Mouse (Mus musculus) limb, embryonic 12.5 days (tissue): ENCODE results near the gene Lin37. TPM values are rescaled to one million over a fixed set of nuclear protein-coding genes. Genes with fewer than 3 reads are reported as not detected.

Experiments used
- ATAC-seq: fragments of 200-750 bp; cut with Nextera tagmentation; 2 replicates; pipeline ENCODE4 v1.8.0; 2017; ENCODE audit warnings: low read depth, moderate TSS enrichment; ENCODE audit not compliant: insufficient number of reproducible peaks, insufficient read depth, low FRiP score, low TSS enrichment
- H3K27ac ChIP-seq: fragments of 300-500 bp; sonication (generic); 2 replicates; pipeline ENCODE4 v1.5.1; 2016; ENCODE audit warnings: mild to moderate bottlenecking, moderate library complexity
- H3K27me3 ChIP-seq: fragments of 300-500 bp; sonication (generic); 2 replicates; pipeline ENCODE4 v1.6.1; 2016; ENCODE audit warnings: mild to moderate bottlenecking, moderate library complexity
- H3K36me3 ChIP-seq: fragments of 300-500 bp; sonication (generic); 2 replicates; pipeline ENCODE4 v1.6.1; 2016; ENCODE audit warnings: mild to moderate bottlenecking, moderate library complexity
- H3K4me1 ChIP-seq: fragments of 300-500 bp; sonication (generic); replicated peaks from 2 replicates; pipeline ENCODE4 v1.6.1; 2016
- H3K4me2 ChIP-seq: fragments of 300-500 bp; sonication (generic); 2 replicates; pipeline ENCODE4 v1.6.1; 2016; ENCODE audit warnings: mild to moderate bottlenecking, moderate library complexity
- H3K4me3 ChIP-seq: fragments of 300-500 bp; sonication (generic); replicated peaks from 2 replicates; pipeline ENCODE4 v1.5.1; 2016; ENCODE audit warnings: mild to moderate bottlenecking
- H3K9ac ChIP-seq: fragments of 300-500 bp; sonication (generic); replicated peaks from 2 replicates; pipeline ENCODE4 v1.6.1; 2016; ENCODE audit warnings: mild to moderate bottlenecking, moderate library complexity
- H3K9me3 ChIP-seq: fragments of 300-500 bp; sonication (generic); 2 replicates; pipeline ENCODE4 v1.6.1; 2016; ENCODE audit warnings: mild to moderate bottlenecking, moderate library complexity
- WGBS: fragments of 180-500 bp; shearing (Covaris S2); methylation state at CpG from one replicate; pipeline ENCODE4 v1.1.7; 2016; 5-methylcytosine and 5-hydroxymethylcytosine counted together
- polyA plus RNA-seq: library from polyadenylated mRNA; unstranded; fragments of >200 nt; fragmentation: Nextera tagmentation; extraction: Ambion mirVana; gene quantifications from 2 replicates; pipeline ENCODE4 v1.2.1, GENCODE M21; 2016

Gene Lin37
- polyA plus RNA-seq, 1 experiment from 2014 or later: 51.5 TPM

DNA sequence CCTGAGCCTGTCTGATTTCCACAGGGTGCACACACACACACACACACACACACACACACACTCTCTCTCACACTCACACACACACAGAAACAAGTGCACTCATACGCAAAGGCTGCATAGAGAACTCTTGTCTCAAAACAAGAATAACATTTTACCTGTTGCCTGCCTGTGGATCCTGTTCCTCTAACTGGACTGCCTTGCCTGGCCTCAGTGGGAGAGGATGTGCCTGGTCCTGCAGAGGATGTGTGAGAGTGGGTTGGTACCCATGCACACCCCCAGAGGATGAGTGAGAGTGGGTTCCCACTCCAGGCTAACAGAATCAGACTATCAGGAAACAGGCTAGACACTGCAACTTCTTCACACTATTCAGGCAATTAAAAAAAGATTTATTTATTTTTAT, 9.0 kb downstream of the Lin37 start:
- H3K4me3 ChIP-seq: no peak overlapping the region
- peaks cover 13% of the 10 kb centered on the region for H3K4me1 ChIP-seq
- H3K9ac ChIP-seq: no peak overlapping the region
- H3K9me3 ChIP-seq: no peaks in the 10 kb centered on the region
- H3K36me3 ChIP-seq: peaks cover 48% of the 10 kb centered on the region
- ATAC-seq: no peak
- 89% methylated on average over 1 of the region's 1 CpGs for WGBS
- 0 out of 2 replicates have a peak overlapping the region, but pooled peaks have one; percentile 4 for H3K27ac ChIP-seq
- no peaks in the 10 kb centered on the region for H3K27me3 ChIP-seq
- no peak overlapping the region for H3K4me2 ChIP-seq

DNA sequence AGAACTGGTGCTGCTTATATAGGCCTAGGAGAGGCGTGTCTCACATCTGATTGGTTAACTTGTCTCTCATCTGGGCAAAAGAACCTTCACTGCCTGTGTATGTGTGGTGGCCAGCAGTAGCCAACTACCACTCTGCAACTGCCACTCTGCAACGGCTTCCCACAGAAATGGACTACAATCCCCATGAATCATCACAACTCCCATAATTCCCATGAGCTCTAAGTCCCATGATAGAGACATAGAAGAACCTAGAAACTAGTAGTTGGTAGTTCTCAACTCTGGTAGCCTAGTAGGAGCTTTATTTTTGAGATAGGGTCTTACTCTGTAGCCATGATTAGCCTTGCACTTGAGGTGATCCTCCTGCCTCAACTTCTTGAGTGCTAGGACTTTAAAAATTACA, 9.8 kb downstream of the Lin37 start:
- ATAC-seq: no peak
- Histone ChIP-seq H3K27ac (no peak overlapping the region), H3K9ac (no peak overlapping the region), H3K9me3 (no peaks in the 10 kb centered on the region), H3K4me2 (no peak overlapping the region), H3K36me3 (peaks cover 46% of the 10 kb centered on the region), H3K4me3 (no peak overlapping the region), H3K4me1 (peaks cover 13% of the 10 kb centered on the region), H3K27me3 (no peaks in the 10 kb centered on the region)
- 96% methylated on average over 2 of the region's 2 CpGs for WGBS

DNA sequence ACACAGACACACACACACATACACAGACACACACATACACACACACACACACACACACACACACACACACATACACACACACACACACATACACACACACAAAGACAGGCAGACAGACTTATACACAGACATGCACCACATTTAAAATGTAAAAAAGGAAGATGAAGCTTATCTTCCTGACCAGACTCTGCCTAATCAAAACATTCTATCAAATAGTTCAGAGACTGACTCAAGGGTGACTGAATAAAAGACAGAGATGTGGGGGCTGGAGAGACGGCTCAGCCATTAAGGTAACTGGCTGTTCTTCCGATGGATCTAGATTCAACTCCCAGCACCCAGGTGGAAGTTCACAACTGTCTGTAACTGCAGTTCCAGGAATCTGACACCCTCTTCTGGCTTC, 15.3 kb downstream of the Lin37 start:
- Histone ChIP-seq H3K27ac (no peak overlapping the region), H3K9me3 (no peaks in the 10 kb centered on the region), H3K36me3 (peaks cover 81% of the 10 kb centered on the region), H3K4me1 (no peaks in the 10 kb centered on the region), H3K4me2 (no peak overlapping the region), H3K27me3 (no peaks in the 10 kb centered on the region), H3K4me3 (no peak overlapping the region), H3K9ac (no peak overlapping the region)
- 97% methylated on average over 2 of the region's 2 CpGs for WGBS
- no peak for ATAC-seq

DNA sequence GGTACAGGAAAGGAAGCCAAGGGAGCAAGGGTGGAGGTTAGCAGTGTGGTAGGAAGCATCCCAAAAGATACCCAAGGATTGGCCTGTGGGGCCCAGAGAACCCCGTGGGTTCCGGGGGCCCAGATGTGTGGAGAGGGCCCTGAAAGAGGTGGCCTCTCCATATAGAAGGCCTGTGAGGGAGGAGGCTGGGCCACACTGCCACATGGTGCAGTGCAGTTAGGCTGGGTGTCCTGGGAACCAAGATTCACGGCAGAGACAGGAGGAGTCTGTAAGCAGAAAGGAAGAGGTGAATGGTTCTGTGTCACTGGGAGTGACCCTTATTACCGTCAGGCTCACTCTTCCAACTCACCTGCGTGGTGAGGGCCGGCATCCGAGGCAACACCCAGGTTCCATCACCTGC, 19.1 kb downstream of the Lin37 start:
- no peak overlapping the region for H3K27ac ChIP-seq
- WGBS: 89% methylated on average over 7 of the region's 7 CpGs
- H3K9ac ChIP-seq: no peak overlapping the region
- no peak overlapping the region for H3K4me3 ChIP-seq
- ATAC-seq: no peak
- no peaks in the 10 kb centered on the region for H3K9me3 ChIP-seq
- H3K4me1 ChIP-seq: no peaks in the 10 kb centered on the region; the same call in 1 of the 2 replicates
- no peaks in the 10 kb centered on the region for H3K27me3 ChIP-seq
- peaks cover 66% of the 10 kb centered on the region for H3K36me3 ChIP-seq
- no peak overlapping the region for H3K4me2 ChIP-seq

DNA sequence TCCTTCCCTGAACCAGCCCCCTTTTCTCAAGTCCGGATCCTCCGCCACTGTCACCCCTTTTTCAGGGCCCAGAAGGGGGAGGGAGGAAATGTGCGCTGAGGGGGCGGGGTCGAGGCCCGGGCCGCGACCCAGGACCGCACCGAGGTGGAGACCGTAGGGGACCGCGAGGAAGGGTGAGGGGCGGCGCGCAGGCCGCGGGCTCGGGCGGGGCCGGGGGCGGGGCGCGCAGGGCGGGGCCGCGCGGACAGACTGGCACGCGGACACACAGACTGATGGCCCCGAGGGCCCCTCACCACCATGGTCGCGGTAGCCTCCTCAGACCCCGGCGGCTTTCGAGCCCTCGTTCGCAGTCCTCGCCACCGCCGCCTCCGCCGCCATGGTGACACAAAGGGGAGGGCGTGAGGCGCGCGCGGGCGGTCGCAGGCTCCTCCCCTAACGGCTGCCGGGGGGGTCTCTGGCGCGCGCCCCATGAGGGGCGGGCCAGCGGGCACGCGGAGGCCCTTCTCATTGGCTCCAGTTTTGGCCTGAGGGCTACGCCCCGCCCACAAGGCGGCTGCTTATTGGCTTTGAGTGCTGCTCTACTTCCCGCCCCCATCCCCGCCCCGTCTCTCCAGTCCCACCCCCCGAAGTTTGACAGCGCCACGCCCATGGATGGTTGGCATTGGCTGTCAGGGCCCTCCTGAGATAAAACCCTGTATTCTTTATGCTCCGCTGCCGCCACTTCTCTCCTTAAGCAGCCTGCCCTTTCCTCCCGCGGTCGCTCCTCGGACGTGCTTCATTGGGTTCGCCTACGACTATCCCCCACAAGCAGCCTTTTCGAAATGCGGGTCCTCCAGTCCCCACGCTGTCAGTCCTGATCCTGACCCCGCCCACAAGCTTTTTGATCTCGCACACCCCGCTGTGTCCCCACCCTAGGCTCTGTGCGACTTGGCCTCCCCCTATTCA, 24.7 kb downstream of the Lin37 start, which contains the start of gene Arhgap33:
Gene Arhgap33, minus strand, starts transcription at position 428 of the 945 bp plus-strand sequence.
- Histone ChIP-seq H3K4me3 (peak within 1 kb of the TSS; percentile 67), H3K36me3 (peaks cover 51% of the 10 kb centered on the region), H3K27ac (peak within 1 kb of the TSS; percentile 62; the same call in 1 of the 2 replicates), H3K9ac (peak within 1 kb of the TSS; percentile 71), H3K27me3 (no peaks in the 10 kb centered on the region), H3K4me1 (peaks cover 15% of the 10 kb centered on the region), H3K9me3 (no peaks in the 10 kb centered on the region), H3K4me2 (peak within 1 kb of the TSS; percentile 85)
- under 1% methylated on average over 84 of the region's 84 CpGs for WGBS
- peak; percentile 87 for ATAC-seq

DNA sequence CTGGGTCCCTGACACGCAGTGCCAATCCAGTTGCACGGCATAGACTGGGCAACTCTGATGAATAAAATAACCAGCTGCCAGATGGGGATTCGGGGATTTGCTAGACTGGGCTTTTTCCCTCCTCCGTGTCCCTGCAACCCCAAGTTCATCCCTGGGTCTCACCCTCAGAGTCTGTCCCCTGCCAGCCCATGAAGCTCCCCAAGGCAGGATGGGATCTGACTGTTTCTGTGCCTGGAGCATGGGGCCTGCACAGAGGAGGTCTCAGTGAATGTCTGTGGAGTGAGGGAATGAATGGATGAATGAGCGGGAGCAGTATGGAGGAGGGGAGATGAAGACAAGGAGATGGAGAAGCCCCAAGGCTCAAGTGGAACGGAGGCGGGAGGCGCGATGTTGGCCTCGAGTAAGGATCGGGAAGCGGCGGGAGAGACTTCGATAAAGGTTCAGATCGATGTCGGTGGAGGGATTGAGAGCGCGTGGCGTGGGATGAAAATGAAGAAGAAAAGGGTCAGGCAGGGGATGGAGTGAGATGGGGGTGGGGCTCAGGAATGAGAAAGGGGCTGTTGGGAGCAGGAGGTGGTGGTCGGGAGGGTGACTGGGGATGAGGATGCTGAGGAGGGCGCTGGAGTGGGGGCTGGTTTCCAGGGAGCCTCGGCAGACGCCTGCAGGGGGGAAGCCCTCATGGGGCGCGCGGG, 25.6 kb downstream of the Lin37 start:
- peak overlapping the region; percentile 62; the same call in 1 of the 2 replicates for H3K27ac ChIP-seq
- H3K4me3 ChIP-seq: peak overlapping the region; percentile 67
- H3K9ac ChIP-seq: peak overlapping the region; percentile 71
- H3K4me1 ChIP-seq: peaks cover 15% of the 10 kb centered on the region
- WGBS: 10% methylated on average over 23 of the region's 26 CpGs
- H3K4me2 ChIP-seq: peak overlapping the region; percentile 85
- H3K36me3 ChIP-seq: peaks cover 51% of the 10 kb centered on the region
- no peaks in the 10 kb centered on the region for H3K27me3 ChIP-seq
- H3K9me3 ChIP-seq: no peaks in the 10 kb centered on the region
- ATAC-seq: peak; percentile 18; the same call in 1 of the 2 replicates

DNA sequence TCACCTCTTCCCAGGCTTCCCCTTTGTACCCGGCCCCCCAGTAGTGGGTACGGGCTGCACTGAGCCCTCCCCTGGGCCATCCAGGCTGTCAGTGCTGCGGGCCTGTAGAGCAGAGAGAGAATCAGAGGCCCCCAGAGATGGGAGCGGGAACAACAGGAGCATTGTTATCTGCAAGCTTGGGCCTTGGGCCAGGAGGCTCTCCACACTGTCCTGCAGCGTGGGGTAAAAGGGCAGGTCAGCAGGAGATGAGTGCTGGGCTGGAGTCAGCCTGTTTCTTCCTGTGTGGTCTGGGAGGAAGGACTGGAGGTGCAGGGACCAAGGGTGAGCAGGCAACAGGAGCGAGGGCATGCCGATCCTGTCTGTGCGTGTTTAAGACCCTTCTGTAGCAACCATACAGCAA, 26.7 kb downstream of the Lin37 start:
- no peak for ATAC-seq
- H3K36me3 ChIP-seq: peaks cover 55% of the 10 kb centered on the region
- H3K9ac ChIP-seq: peak overlapping the region; percentile 40; the same call in 1 of the 2 replicates
- H3K27ac ChIP-seq: no peak overlapping the region
- H3K27me3 ChIP-seq: no peaks in the 10 kb centered on the region
- H3K4me1 ChIP-seq: peaks cover 15% of the 10 kb centered on the region
- WGBS: 48% methylated on average over 8 of the region's 8 CpGs
- no peaks in the 10 kb centered on the region for H3K9me3 ChIP-seq
- H3K4me2 ChIP-seq: peak overlapping the region; percentile 85
- H3K4me3 ChIP-seq: 0 out of 2 replicates have a peak overlapping the region, but pooled peaks have one; percentile 67

DNA sequence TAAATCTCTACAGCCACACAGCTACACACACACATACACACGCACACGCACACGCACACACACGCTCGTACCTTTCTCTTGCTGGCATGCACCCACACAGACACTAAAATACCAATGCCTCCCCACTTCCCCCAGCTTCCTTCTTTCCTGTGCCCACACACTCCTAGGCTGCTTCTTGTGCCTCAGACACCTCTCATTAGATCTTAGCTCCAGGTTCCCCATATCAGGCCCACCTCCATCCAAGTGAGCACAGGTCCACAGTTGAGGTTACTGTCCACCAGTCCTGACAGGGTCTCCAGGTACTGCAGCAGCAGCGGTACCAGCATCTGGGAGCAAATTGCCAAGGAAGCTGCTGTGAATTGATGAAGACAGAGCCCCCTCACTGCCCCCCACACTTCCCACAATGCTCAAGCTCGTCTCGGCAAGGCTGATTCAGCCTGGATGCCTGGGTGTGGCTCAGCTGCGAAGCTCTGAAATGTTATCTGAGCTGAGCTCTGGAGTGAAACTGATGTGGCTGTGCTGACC, 28.3 kb downstream of the Lin37 start:
- Histone ChIP-seq H3K9me3 (no peaks in the 10 kb centered on the region), H3K4me2 (no peak overlapping the region), H3K27me3 (no peaks in the 10 kb centered on the region), H3K9ac (no peak overlapping the region), H3K4me1 (peaks cover 22% of the 10 kb centered on the region), H3K27ac (no peak overlapping the region), H3K36me3 (peaks cover 66% of the 10 kb centered on the region), H3K4me3 (no peak overlapping the region)
- ATAC-seq: no peak
- 86% methylated on average over 9 of the region's 9 CpGs for WGBS

DNA sequence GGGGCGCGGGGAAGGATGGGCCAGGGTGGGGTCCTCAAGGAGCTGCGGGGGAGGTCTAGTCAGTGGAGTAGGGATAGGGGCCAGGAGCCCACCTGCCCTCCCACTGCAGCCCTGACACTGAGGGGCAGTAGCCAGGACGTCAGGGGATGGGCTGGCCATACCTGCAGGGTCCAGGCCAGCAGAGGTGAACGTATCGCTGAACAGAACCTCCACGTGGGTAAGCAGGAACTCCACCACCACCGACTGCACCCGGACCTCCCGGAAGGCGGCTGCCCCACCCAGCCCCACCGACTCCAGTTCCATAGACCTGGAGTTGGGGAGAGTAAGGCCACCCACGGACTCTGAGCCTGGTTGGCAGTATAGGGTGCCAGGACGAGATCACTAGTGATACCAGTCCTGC, 32.7 kb downstream of the Lin37 start:
- ATAC-seq: no peak
- no peaks in the 10 kb centered on the region for H3K9me3 ChIP-seq
- no peak overlapping the region for H3K4me3 ChIP-seq
- WGBS: 84% methylated on average over 14 of the region's 14 CpGs
- peak overlapping the region; percentile 48; the same call in 1 of the 2 replicates for H3K9ac ChIP-seq
- H3K4me2 ChIP-seq: 0 out of 2 replicates have a peak overlapping the region, but pooled peaks have one; percentile 32
- no peaks in the 10 kb centered on the region for H3K27me3 ChIP-seq
- peaks cover 14% of the 10 kb centered on the region for H3K4me1 ChIP-seq
- peaks cover 95% of the 10 kb centered on the region for H3K36me3 ChIP-seq
- H3K27ac ChIP-seq: no peak overlapping the region

DNA sequence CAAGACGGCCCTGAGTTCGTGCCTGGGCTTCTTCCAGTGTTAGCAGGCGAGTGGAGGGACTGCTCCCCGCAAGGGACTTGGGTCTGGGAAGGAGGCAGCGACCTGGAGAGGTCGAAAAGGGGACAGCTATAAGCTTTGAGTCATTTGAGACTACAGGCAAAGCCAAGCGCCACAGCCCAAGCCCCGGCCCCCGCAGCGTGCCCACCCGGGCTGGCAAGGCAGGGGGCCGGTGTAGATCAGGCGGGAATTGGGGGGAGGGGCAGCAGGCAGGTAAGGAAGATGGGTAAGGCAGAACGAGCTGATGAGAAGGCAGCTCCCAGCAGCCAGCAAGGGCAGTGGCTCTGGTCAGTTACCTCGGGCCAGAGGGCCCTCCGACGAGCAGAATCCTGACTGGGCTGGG, 33.2 kb downstream of the Lin37 start:
- ATAC-seq: no peak
- H3K27me3 ChIP-seq: no peaks in the 10 kb centered on the region
- H3K27ac ChIP-seq: no peak overlapping the region
- H3K36me3 ChIP-seq: peaks cover 89% of the 10 kb centered on the region
- H3K4me3 ChIP-seq: 0 out of 2 replicates have a peak overlapping the region, but pooled peaks have one; percentile 13
- peak overlapping the region; percentile 48 for H3K9ac ChIP-seq
- H3K4me1 ChIP-seq: peaks cover 14% of the 10 kb centered on the region
- no peaks in the 10 kb centered on the region for H3K9me3 ChIP-seq
- peak overlapping the region; percentile 32 for H3K4me2 ChIP-seq
- WGBS: 21% methylated on average over 17 of the region's 17 CpGs

DNA sequence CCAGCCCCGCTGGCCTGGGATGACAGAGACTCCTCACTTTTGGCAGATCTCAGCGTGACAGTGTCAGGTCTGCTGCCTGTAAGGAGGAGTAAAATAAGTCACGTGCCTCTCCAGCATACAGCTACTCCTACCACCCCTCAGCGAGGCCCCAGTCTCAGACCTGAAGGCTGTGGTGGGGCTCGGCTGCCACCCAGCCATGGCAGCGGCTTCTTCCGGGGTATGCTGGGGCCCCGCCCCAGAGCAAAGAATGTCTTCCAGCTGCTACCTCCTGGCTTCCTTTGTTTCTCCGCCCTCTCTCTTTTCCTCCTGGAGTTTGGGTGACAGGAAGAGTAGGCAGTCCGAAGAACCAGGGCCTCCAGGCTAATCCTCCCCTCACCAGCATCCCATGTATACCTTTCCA, 33.7 kb downstream of the Lin37 start:
- H3K27ac ChIP-seq: peak overlapping the region; percentile 12; the same call in 1 of the 2 replicates
- 0 out of 2 replicates have a peak overlapping the region, but pooled peaks have one; percentile 48 for H3K9ac ChIP-seq
- H3K4me3 ChIP-seq: 0 out of 2 replicates have a peak overlapping the region, but pooled peaks have one; percentile 13
- peaks cover 14% of the 10 kb centered on the region for H3K4me1 ChIP-seq
- WGBS: 24% methylated on average over 10 of the region's 10 CpGs
- peak overlapping the region; percentile 32 for H3K4me2 ChIP-seq
- peaks cover 85% of the 10 kb centered on the region for H3K36me3 ChIP-seq
- H3K9me3 ChIP-seq: no peaks in the 10 kb centered on the region
- H3K27me3 ChIP-seq: no peaks in the 10 kb centered on the region
- no peak for ATAC-seq
